Mouse (Mus musculus): ENCODE results near the gene Rnf214. TPM values are rescaled to one million over a fixed set of nuclear protein-coding genes. Genes with fewer than 3 reads are reported as not detected.

Gene Rnf214
- polyA plus RNA-seq, 1 experiment from 2014 or later = 51.3 TPM

GRCm38 (mm10) chr9:45945721-45946120 lies 39.0 kb upstream of the Rnf214 start:
- no peak for ATAC-seq (ENCODE audit: low read depth)
- 71% methylated on average over 13 of the region's 13 CpGs for WGBS
- Histone ChIP-seq H3K4me3 (ENCODE audit: low read length) (no peak overlapping the region), H3K9me3 (ENCODE audit: control insufficient read depth, low read length) (no peaks in the 10 kb centered on the region), H3K4me1 (replicated peaks; ENCODE audit: control insufficient read depth, insufficient read depth, low read length) (no peaks in the 10 kb centered on the region), H3K36me3 (ENCODE audit: control insufficient read depth, insufficient read depth, low read length) (peaks cover 47% of the 10 kb centered on the region), H3K27me3 (ENCODE audit: control insufficient read depth, insufficient read depth, low read depth, low read length) (no peaks in the 10 kb centered on the region), H3K9ac (ENCODE audit: low read length) (no peak overlapping the region), H3K27ac (ENCODE audit: low read length) (no peak overlapping the region), H3K4me2 (ENCODE audit: low read depth, low read length) (no peak overlapping the region)

DNA sequence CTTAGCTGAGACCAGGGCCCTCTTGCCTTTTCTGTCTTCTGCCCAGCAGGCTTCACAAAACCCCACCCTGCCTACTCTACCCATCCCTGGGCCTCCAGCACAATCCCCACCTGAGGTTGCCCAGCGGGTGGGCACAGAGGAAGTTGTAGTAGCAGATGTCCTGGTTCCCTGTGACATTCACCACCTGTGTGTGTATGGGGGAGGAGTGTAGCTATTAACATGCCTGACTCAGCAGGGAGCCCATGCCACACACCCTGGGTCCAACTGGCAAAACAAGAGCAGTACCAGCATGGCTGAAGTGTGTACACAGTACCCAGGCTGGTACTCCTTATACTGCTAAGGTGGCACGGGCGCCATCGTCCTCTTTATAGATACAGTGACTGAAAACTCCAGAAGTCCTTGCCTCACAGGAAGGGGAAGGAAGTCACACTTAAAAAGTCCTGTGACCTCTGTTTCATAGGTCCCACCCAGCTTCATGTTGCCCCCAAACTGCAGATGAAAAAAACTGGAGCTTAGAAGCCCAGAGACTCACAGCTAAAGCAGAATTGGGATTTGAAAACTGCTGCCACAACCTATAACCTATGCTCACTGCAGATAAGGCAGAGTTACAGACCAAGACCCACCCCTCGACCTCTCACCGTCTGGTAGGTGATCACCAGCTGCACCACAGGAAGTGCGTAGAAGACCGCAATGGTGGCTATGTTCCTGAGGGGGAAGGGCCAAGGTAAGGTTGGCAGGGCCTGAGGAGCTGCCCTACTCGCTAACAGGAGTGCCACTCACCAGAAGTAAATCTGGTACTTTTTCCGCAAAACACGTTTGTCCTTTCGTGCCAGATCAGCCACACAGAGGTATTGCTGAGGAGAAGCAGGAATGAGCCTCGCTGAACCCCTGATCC lies 38.0 kb upstream of the Rnf214 start:
- ATAC-seq (ENCODE audit: low read depth) = no peak
- Histone ChIP-seq H3K36me3 (ENCODE audit: control insufficient read depth, insufficient read depth, low read length) (peaks cover 43% of the 10 kb centered on the region), H3K27me3 (ENCODE audit: control insufficient read depth, insufficient read depth, low read depth, low read length) (no peaks in the 10 kb centered on the region), H3K4me2 (ENCODE audit: low read depth, low read length) (no peak overlapping the region), H3K9me3 (ENCODE audit: control insufficient read depth, low read length) (no peaks in the 10 kb centered on the region), H3K4me1 (replicated peaks; ENCODE audit: control insufficient read depth, insufficient read depth, low read length) (no peaks in the 10 kb centered on the region), H3K4me3 (ENCODE audit: low read length) (no peak overlapping the region), H3K27ac (ENCODE audit: low read length) (no peak overlapping the region), H3K9ac (ENCODE audit: low read length) (no peak overlapping the region)
- 75% methylated on average over 13 of the region's 13 CpGs for WGBS

DNA sequence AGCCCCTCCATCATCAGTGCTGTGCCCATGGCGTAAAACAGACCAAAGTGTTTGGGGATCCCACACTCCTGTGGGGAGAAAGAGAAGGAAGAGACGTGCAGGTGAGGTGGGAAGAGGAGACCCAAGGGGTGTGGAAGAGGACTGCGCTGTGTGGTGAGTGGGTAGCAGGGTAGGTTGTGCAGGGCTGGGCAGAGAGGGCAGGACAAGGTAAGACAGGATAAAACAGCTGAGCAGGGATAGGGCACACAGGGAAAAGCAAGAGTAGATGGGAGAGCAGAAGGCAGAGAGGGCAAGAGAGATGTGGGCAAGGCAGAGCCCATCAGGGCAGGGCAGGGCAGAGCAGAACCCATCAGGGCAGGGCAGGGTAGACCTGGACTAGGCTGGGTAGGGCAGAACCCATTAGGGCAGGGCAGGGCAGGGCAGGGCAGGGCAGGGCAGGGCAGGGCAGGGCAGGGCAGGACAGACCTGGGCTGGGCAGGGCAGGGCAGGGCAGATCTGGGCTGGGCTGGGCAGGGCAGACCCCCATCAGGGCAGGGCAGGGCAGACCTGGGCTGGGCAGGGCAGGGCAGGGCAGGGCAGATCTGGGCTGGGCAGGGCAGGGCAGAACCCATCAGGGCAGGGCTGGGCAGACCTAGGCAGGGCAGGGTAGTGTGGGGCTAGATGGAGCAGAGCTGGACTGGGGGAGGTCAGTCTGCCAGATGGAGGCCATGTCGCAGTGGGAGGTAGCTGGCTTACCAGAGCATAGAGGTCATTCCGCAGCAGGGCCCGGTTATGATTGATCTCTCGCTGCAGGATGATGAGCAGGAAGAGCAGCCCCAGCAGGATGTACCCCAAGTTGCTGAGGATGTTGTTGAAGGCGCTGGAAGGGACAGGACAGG lies 37.2 kb upstream of the Rnf214 start:
- Histone ChIP-seq H3K4me2 (ENCODE audit: low read depth, low read length) (no peak overlapping the region), H3K36me3 (ENCODE audit: control insufficient read depth, insufficient read depth, low read length) (peaks cover 37% of the 10 kb centered on the region), H3K9ac (ENCODE audit: low read length) (no peak overlapping the region), H3K9me3 (ENCODE audit: control insufficient read depth, low read length) (no peaks in the 10 kb centered on the region), H3K4me3 (ENCODE audit: low read length) (no peak overlapping the region), H3K27ac (ENCODE audit: low read length) (no peak overlapping the region), H3K27me3 (ENCODE audit: control insufficient read depth, insufficient read depth, low read depth, low read length) (no peaks in the 10 kb centered on the region), H3K4me1 (replicated peaks; ENCODE audit: control insufficient read depth, insufficient read depth, low read length) (no peaks in the 10 kb centered on the region)
- 88% methylated on average over 8 of the region's 8 CpGs for WGBS
- ATAC-seq (ENCODE audit: low read depth) = 0 out of 2 replicates have a peak, but pooled peaks have one; percentile 15

DNA sequence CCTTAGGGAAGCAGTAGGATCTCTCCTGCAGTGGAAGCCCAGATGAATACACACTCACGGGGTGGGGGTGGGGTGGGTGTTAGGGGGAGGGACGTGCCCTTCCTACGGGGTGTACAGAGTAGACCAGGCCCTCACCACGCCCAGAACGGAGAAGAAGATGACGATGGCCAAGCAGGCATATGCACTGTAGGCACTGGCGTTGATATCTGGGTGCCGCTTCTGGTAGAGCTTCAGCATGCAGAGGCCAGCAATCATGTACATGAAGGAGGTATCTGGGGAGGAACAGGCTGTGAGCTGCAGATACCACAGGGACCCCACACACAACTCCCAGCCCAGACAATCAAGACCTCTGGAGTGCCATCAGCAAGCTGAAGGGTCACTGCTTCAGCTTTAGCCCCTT lies 36.2 kb upstream of the Rnf214 start:
- H3K9me3 ChIP-seq (ENCODE audit: control insufficient read depth, low read length) = no peaks in the 10 kb centered on the region
- ATAC-seq (ENCODE audit: low read depth) = no peak
- no peak overlapping the region for H3K4me2 ChIP-seq (ENCODE audit: low read depth, low read length)
- H3K4me3 ChIP-seq (ENCODE audit: low read length) = no peak overlapping the region
- WGBS = 88% methylated on average over 8 of the region's 8 CpGs
- no peaks in the 10 kb centered on the region for H3K4me1 ChIP-seq (replicated peaks; ENCODE audit: control insufficient read depth, insufficient read depth, low read length)
- H3K9ac ChIP-seq (ENCODE audit: low read length) = no peak overlapping the region
- peaks cover 39% of the 10 kb centered on the region for H3K36me3 ChIP-seq (ENCODE audit: control insufficient read depth, insufficient read depth, low read length)
- H3K27ac ChIP-seq (ENCODE audit: low read length) = no peak overlapping the region
- H3K27me3 ChIP-seq (ENCODE audit: control insufficient read depth, insufficient read depth, low read depth, low read length) = no peaks in the 10 kb centered on the region

DNA sequence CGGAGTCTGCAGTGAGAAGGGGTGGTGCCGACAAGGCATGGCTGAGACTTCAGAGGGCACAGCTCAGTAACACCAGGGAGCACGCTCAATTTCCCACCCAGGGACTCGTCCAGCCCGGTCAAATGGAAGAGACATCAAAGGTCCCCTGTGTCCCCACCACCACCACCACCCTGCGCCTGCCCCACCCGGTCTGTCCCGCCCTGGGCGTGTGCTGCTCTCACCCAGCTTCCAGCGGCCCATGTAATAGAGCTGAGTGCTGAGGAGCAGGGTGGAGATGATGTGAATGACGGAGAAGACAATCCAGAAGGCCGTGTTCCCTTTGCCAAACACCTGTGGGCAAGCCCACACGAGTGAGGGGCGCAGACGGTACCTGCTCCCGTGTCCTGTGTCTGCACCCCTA lies 35.8 kb upstream of the Rnf214 start:
- H3K4me1 ChIP-seq (replicated peaks; ENCODE audit: control insufficient read depth, insufficient read depth, low read length) = no peaks in the 10 kb centered on the region
- peaks cover 39% of the 10 kb centered on the region for H3K36me3 ChIP-seq (ENCODE audit: control insufficient read depth, insufficient read depth, low read length)
- 93% methylated on average over 16 of the region's 16 CpGs for WGBS
- H3K4me3 ChIP-seq (ENCODE audit: low read length) = no peak overlapping the region
- H3K9me3 ChIP-seq (ENCODE audit: control insufficient read depth, low read length) = no peaks in the 10 kb centered on the region
- no peak overlapping the region for H3K27ac ChIP-seq (ENCODE audit: low read length)
- H3K9ac ChIP-seq (ENCODE audit: low read length) = no peak overlapping the region
- H3K27me3 ChIP-seq (ENCODE audit: control insufficient read depth, insufficient read depth, low read depth, low read length) = no peaks in the 10 kb centered on the region
- H3K4me2 ChIP-seq (ENCODE audit: low read depth, low read length) = no peak overlapping the region
- ATAC-seq (ENCODE audit: low read depth) = no peak

DNA sequence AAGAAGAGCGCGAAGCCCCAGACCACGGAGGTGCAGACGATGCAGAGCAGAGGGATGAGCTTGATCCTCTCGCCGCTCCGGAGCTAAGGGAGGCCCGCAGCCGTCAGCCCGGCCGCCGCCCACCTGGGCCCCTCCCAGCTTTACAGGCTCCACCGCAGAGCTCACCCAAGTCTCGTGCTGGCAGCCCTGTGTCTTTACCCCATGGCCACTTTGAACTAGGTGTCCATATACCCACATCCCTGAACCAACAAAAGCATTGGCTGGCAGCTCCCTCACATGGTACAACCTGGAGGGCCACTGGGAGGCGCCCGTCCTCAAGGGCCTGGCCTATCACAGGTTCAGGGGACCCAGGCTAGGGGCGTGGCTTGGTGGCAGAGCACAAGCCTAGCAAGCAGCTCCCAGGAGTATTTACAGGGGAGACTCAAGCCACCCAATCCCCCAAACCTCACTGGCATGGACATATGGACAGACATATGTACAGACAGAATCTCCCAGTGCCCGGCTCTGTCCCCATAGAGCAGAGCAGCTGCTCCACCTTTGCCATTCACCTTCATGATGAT lies 34.7 kb upstream of the Rnf214 start:
- Histone ChIP-seq H3K9me3 (ENCODE audit: control insufficient read depth, low read length) (no peaks in the 10 kb centered on the region), H3K4me3 (ENCODE audit: low read length) (no peak overlapping the region), H3K27ac (ENCODE audit: low read length) (no peak overlapping the region), H3K27me3 (ENCODE audit: control insufficient read depth, insufficient read depth, low read depth, low read length) (no peaks in the 10 kb centered on the region), H3K36me3 (ENCODE audit: control insufficient read depth, insufficient read depth, low read length) (peaks cover 39% of the 10 kb centered on the region), H3K9ac (ENCODE audit: low read length) (no peak overlapping the region), H3K4me1 (replicated peaks; ENCODE audit: control insufficient read depth, insufficient read depth, low read length) (peaks cover under 1% of the 10 kb centered on the region), H3K4me2 (ENCODE audit: low read depth, low read length) (no peak overlapping the region)
- WGBS = 62% methylated on average over 18 of the region's 18 CpGs
- ATAC-seq (ENCODE audit: low read depth) = no peak

DNA sequence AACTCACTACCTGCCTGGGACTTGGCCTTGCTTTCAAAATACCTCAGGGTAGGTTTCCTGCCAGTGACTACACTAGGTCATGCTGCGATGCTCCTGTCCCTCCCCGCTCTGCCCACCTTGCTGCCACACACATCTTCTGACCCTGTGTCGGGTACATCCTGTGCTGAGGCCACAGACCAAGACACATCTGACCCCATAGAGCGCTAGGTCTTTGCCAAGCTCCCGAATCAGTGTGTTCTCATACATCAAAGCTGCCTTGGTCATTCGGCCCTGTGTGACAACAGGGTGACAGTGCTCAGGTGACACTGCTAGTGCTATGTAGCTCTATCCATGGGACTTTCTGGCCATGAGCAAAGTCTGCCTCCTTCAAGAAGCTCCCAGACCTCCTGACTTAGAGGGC lies 33.1 kb upstream of the Rnf214 start:
- 89% methylated on average over 6 of the region's 6 CpGs for WGBS
- ATAC-seq (ENCODE audit: low read depth) = no peak
- no peak overlapping the region for H3K9ac ChIP-seq (ENCODE audit: low read length)
- no peak overlapping the region for H3K4me3 ChIP-seq (ENCODE audit: low read length)
- peaks cover 9% of the 10 kb centered on the region for H3K4me1 ChIP-seq (replicated peaks; ENCODE audit: control insufficient read depth, insufficient read depth, low read length)
- H3K9me3 ChIP-seq (ENCODE audit: control insufficient read depth, low read length) = no peaks in the 10 kb centered on the region
- no peaks in the 10 kb centered on the region for H3K27me3 ChIP-seq (ENCODE audit: control insufficient read depth, insufficient read depth, low read depth, low read length)
- peaks cover 29% of the 10 kb centered on the region for H3K36me3 ChIP-seq (ENCODE audit: control insufficient read depth, insufficient read depth, low read length)
- H3K4me2 ChIP-seq (ENCODE audit: low read depth, low read length) = no peak overlapping the region
- H3K27ac ChIP-seq (ENCODE audit: low read length) = no peak overlapping the region

GRCm38 (mm10) chr9:45938952-45939637 lies 32.4 kb upstream of the Rnf214 start:
- Histone ChIP-seq H3K27me3 (ENCODE audit: control insufficient read depth, insufficient read depth, low read depth, low read length) (no peaks in the 10 kb centered on the region), H3K4me3 (ENCODE audit: low read length) (no peak overlapping the region), H3K36me3 (ENCODE audit: control insufficient read depth, insufficient read depth, low read length) (peaks cover 22% of the 10 kb centered on the region), H3K9me3 (ENCODE audit: control insufficient read depth, low read length) (no peaks in the 10 kb centered on the region), H3K4me1 (replicated peaks; ENCODE audit: control insufficient read depth, insufficient read depth, low read length) (peaks cover 9% of the 10 kb centered on the region), H3K9ac (ENCODE audit: low read length) (no peak overlapping the region), H3K27ac (ENCODE audit: low read length) (no peak overlapping the region), H3K4me2 (ENCODE audit: low read depth, low read length) (no peak overlapping the region)
- ATAC-seq (ENCODE audit: low read depth) = no peak
- WGBS = 87% methylated on average over 15 of the region's 15 CpGs

All from lung, embryonic 16.5 days (tissue).